Mouse (Mus musculus) Patski (cell line): ENCODE data around the gene Wdhd1. TPM values are rescaled to one million over a fixed set of nuclear protein-coding genes. Genes with fewer than 3 reads are reported as not detected.
"Not testable (repeated sequence)": the region's sequence is repeated elsewhere in the genome, so short reads cannot be mapped to it uniquely, and the experiment has no call there.

Source experiments
- ATAC-seq: fragments of 100-300 bp; one replicate; pipeline ENCODE4 v1.8.0; 2021
- CTCF ChIA-PET: fragments of 350-600 bp; sonication (Branson Sonifier 250); formaldehyde crosslinking; loops from one replicate; lab custom pipeline; 2022; ENCODE audit warnings: inconsistent platforms; lab: Charles Lee
- POLR2A ChIA-PET: fragments of 350-600 bp; sonication (Branson Sonifier 250); formaldehyde crosslinking; loops from one replicate; lab custom pipeline; 2022; ENCODE audit warnings: antibody characterized with exemption, inconsistent platforms; lab: Charles Lee
- DNase-seq: peaks from one replicate; pipeline ENCODE4 v3.0.0-alpha.2; 2011; ENCODE audit warnings: low read depth, low spot score
- H3K27me3 ChIP-seq: fragments of 371-371 bp; one replicate; pipeline ENCODE4 v1.5.1; 2021
- CTCF ChIP-seq: fragments of 100-300 bp; IDR thresholded peaks from one replicate; pipeline ENCODE4 v1.5.1; 2021
- in situ Hi-C: fragments of 300-500 bp; cut with MboI; formaldehyde crosslinking; loops from 3 replicates; pipeline ENCODE4 v1.11.1; 2018; ENCODE audit warnings: low pct_unique_long_range_greater_than_20kb, mixed read lengths
- polyA plus RNA-seq: library from polyadenylated mRNA; unstranded; gene quantifications from one replicate; pipeline ENCODE4 v1.2.3, GENCODE M21; 2021

Wdhd1 gene
- polyA plus RNA-seq, result 10.6 TPM

DNA sequence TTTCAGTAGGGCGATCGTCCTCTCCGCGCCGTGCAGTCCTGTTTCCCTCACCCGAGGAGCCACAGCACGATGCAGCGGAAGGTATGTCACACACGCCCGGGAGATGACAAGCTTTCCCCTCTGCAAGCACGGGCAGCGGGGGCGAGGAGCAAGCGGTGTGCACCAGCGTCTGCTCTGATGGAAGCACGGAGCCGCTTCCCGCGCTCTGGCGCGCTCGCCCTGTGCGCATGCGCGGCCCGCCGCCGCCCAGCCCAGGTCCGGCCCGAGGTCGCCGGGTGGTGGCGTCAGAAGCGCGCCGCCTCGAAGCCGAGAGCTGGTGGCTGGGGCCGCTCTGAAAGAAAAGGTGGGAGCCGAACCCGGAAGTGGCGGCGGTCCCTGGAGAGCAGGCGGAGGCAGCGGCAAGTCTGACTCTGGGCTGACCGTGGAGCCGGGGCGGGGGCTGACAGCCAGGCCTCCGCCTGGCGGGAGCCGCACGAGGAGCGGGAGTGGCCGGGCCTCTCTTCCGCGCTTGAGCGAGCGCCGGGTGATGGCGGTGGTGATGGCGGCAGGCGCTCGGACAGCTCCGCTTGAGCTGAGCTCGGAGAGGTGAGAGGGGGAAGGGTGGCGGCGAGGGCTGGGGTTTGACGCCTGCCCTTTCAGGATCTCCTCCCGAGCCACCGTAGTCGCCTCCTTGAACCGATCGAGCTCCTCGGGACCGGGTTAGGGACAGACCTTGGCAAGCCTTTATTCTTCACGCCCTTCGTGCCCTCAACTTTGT is at the start of gene Wdhd1, which contains the start of gene Socs4:
Gene Wdhd1 (minus strand): TSS at position 221 of the 757 bp plus-strand sequence.
Gene Socs4 (plus strand): TSS at position 295 of the 757 bp plus-strand sequence.
- CTCF ChIA-PET, result interaction anchor here (0.9 to 1.6 kb wide), 6 partner anchors 9 to 117 kb away, joined by 3 to 4 read pairs (median 3); partner anchors contain the start of gene Mapk1ip1l
- DNase-seq (peak; percentile 43), ATAC-seq (peak; percentile 87)
- peak; percentile 57 for TF ChIP-seq CTCF
- POLR2A ChIA-PET, result interaction anchor here (0.9 to 1.3 kb wide), 2 partner anchors 8 to 16 kb away, joined by 3 to 6 read pairs; no protein-coding TSS in a partner anchor
- in situ Hi-C loops, result no loop called here
- H3K27me3 ChIP-seq, result no peaks in the 10 kb centered on the region

- ATAC-seq (no peak), DNase-seq (no peak)
- TF ChIP-seq CTCF, result no peak
- POLR2A ChIA-PET, result no interaction called here
- no peaks in the 10 kb centered on the region for H3K27me3 ChIP-seq
- in situ Hi-C loops, result no loop called here
- CTCF ChIA-PET, result no interaction called here
Observed at GRCm38 (mm10) chr14:47325965-47326761, 49.5 kb upstream of the Wdhd1 start.

DNA sequence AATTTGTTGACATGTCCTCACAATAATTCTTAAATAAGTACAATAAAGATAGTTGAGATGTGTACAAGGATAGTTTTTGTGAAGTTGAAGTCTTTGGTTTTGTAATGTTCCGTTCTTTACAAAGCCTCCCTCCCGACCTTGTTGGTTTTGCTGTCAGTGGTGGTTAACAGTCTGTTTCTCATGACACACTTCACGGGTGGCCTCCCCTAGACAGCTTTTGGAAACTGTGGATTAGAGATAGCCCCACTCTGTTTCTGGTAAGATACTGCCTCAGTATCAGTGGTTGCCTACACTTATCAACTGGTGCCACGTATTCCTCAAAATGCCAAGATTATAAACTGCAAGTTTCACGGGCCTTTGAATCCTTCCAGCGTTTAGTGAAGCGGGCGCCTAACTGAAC is 44.9 kb upstream of the Wdhd1 start:
- POLR2A ChIA-PET, DNase-seq, in situ Hi-C loops, ATAC-seq, H3K27me3 ChIP-seq, CTCF ChIA-PET: not testable (repeated sequence)

DNA sequence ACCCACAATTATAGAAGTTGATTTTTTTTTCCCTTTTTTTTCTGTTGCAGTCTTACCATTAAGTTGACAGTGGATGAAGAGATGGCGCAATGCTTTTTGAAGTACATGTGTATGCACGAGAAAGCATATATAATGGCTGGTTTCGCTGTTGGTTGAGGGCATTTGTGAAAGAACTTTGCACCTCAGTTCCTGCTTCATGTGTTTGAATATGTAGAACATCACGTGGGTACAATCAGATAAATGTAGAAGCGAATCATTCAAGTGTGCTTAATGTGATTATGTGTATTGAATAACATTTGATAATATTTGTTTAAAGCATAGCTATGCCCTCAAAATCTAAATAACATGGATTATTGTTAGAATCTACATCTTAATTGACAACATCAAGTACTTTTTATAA is 42.7 kb upstream of the Wdhd1 start:
- CTCF ChIA-PET, result interaction anchor here (1.6 kb wide), 1 partner anchor 16 kb away, joined by 5 read pairs; no protein-coding TSS in a partner anchor
- no peaks in the 10 kb centered on the region for H3K27me3 ChIP-seq
- ATAC-seq (no peak), DNase-seq (no peak)
- no peak for TF ChIP-seq CTCF
- in situ Hi-C loops, result no loop called here
- POLR2A ChIA-PET, result no interaction called here

- ATAC-seq (no peak), DNase-seq (no peak)
- POLR2A ChIA-PET, result no interaction called here
- no peak for TF ChIP-seq CTCF
- no peaks in the 10 kb centered on the region for H3K27me3 ChIP-seq
- in situ Hi-C loops, result no loop called here
- CTCF ChIA-PET, result no interaction called here
Observed at GRCm38 (mm10) chr14:47310342-47311181, 33.9 kb upstream of the Wdhd1 start.

- no peak for TF ChIP-seq CTCF
- H3K27me3 ChIP-seq, result no peaks in the 10 kb centered on the region
- in situ Hi-C loops, result no loop called here
- DNase-seq (no peak), ATAC-seq (no peak)
- POLR2A ChIA-PET, result interaction anchor here (0.7 kb wide), 1 partner anchor 17 kb away, joined by 4 read pairs; no protein-coding TSS in a partner anchor
- CTCF ChIA-PET, result no interaction called here
Observed at GRCm38 (mm10) chr14:47309061-47309460, 32.4 kb upstream of the Wdhd1 start.

- DNase-seq (no peak), ATAC-seq (no peak)
- CTCF ChIA-PET, result no interaction called here
- no peak for TF ChIP-seq CTCF
- POLR2A ChIA-PET, result no interaction called here
- in situ Hi-C loops, result no loop called here
- no peaks in the 10 kb centered on the region for H3K27me3 ChIP-seq
Observed at GRCm38 (mm10) chr14:47307669-47308068, 31.0 kb upstream of the Wdhd1 start.

- DNase-seq (no peak), ATAC-seq (no peak)
- CTCF ChIA-PET, result no interaction called here
- no peaks in the 10 kb centered on the region for H3K27me3 ChIP-seq
- POLR2A ChIA-PET, result no interaction called here
- in situ Hi-C loops, result no loop called here
- TF ChIP-seq CTCF, result no peak
Observed at GRCm38 (mm10) chr14:47305933-47306332, 29.3 kb upstream of the Wdhd1 start.

GRCm38 (mm10) chr14:47304814-47305405 is 28.3 kb upstream of the Wdhd1 start:
- TF ChIP-seq CTCF, result no peak
- no peaks in the 10 kb centered on the region for H3K27me3 ChIP-seq
- ATAC-seq (no peak), DNase-seq (no peak)
- in situ Hi-C loops, result no loop called here
- CTCF ChIA-PET, result no interaction called here
- POLR2A ChIA-PET, result no interaction called here
